Mouse (Mus musculus) splenic B cell, adult 2 months (primary cell): ENCODE results near the gene Sdhaf1.
A peak's percentile ranks its signal among the peaks of the same experiment; 100 is the strongest.

Experiments used
- DNase-seq: peaks from one replicate; pipeline ENCODE4 v3.0.0-alpha.2; 2011; ENCODE audit warnings: low read depth, low spot score
- H3K27me3 ChIP-seq: 2 replicates; pipeline ENCODE4 v1.6.1; 2012; ENCODE audit warnings: mild to moderate bottlenecking, low read length, moderate library complexity, mixed read lengths; ENCODE audit not compliant: control insufficient read depth, poor library complexity, insufficient read depth, severe bottlenecking
- H3K36me3 ChIP-seq: 2 replicates; pipeline ENCODE4 v1.6.1; 2012; ENCODE audit warnings: mild to moderate bottlenecking, low read length, moderate library complexity, mixed read lengths; ENCODE audit not compliant: control insufficient read depth, poor library complexity, insufficient read depth, severe bottlenecking

Sdhaf1 gene

GRCm38 (mm10) chr7:30334563-30334962 is 10.9 kb upstream of the Sdhaf1 start:
- no peak for DNase-seq
- H3K36me3 ChIP-seq = no peaks in the 10 kb centered on the region
- no peaks in the 10 kb centered on the region for H3K27me3 ChIP-seq

DNA sequence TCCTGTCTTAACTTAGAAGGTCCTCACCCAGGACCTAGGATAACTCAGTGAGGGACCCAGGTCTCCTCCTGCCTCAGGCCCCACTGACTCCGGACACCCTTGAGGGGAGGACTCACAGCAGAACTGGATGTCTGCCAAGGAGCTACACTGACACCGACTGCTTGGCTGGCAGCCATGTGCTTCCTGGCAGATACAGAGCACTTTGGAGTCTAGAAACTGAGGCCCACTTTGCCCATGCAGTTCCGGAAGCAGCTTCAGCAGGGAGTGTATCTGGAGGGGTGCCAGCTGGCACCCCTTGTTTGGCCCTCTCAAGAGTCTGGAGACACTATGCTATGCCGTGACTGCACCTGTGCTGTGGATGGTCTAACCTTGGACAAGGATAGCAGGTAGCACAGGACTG is 9.7 kb upstream of the Sdhaf1 start:
- no peak for DNase-seq
- H3K27me3 ChIP-seq = no peaks in the 10 kb centered on the region
- no peaks in the 10 kb centered on the region for H3K36me3 ChIP-seq

- H3K27me3 ChIP-seq = no peaks in the 10 kb centered on the region
- no peak for DNase-seq
These were observed 9.0 kb upstream of the Sdhaf1 start for GRCm38 (mm10) chr7:30332622-30333259.

GRCm38 (mm10) chr7:30331887-30332286 is 8.2 kb upstream of the Sdhaf1 start:
- no peaks in the 10 kb centered on the region for H3K27me3 ChIP-seq
- H3K36me3 ChIP-seq = no peaks in the 10 kb centered on the region
- peak; percentile 93 for DNase-seq

More at GRCm38 (mm10) chr7:30332622-30333259, 9.0 kb upstream of the Sdhaf1 start:
- H3K36me3 ChIP-seq = no peaks in the 10 kb centered on the region

DNA sequence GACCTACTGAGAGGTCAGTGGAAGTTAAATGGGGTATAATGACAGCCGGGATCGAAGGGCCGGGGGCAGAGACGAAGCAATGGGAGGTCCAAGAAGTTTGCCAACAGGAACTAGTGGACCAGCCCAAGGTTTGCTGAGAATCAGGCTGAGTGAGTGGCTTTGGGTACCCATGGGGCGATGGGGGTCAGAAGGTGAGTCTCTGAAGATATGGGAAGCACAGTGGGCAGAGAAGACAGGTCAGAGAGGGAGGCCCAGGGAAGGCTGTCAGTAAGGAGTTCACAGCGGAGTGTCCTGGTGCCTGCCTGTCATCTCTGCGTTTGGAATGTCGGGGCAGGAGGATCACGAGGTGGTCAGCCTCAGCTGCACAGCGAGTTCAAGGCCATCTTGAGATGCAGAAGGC is 4.7 kb upstream of the Sdhaf1 start:
- H3K27me3 ChIP-seq = no peaks in the 10 kb centered on the region
- no peak for DNase-seq
- H3K36me3 ChIP-seq = no peaks in the 10 kb centered on the region

DNA sequence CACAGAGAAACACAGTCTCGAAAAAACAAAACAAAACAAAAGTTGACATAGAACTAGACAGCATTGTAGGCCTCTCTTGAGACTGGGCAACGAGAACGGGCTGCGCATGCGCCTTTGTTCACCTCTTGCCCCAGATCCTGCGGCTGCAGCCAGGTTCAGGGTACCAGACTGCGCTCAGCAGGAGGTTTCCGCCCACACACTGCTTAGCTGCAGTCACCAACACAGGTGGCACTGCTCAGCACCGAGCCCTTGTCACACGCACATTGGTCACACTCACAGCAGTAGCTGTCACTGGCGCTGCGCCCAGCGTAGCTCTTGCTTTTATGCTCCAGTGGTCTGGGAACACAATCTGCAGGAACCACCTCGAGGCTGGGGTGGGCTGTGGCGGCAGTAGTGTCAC is 3.4 kb upstream of the Sdhaf1 start:
- H3K27me3 ChIP-seq = no peaks in the 10 kb centered on the region
- peak; percentile 69 for DNase-seq
- H3K36me3 ChIP-seq = no peaks in the 10 kb centered on the region

GRCm38 (mm10) chr7:30326427-30326826 is 2.7 kb upstream of the Sdhaf1 start:
- Histone ChIP-seq H3K27me3 (no peaks in the 10 kb centered on the region), H3K36me3 (no peaks in the 10 kb centered on the region)
- no peak for DNase-seq

DNA sequence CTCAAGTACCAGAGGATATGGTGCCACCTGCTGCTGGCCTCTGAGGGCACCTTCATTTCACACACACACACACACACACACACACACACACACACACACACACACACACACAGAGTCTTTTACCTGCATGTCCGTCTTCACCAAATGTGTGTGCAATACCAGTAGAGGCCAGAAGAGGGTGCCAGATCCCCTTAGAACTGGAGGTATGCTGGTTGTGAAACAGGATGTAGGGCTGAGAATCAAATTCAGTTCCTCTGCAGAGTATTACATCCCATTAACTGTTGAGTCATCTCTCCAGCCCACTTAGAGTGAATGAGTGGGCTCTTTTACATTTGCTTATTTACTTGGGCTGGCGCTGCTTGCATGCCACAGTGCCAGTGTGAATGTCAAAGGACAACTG is 1.7 kb upstream of the Sdhaf1 start:
- no peaks in the 10 kb centered on the region for H3K36me3 ChIP-seq
- DNase-seq = peak; percentile 88
- H3K27me3 ChIP-seq = no peaks in the 10 kb centered on the region

- no peaks in the 10 kb centered on the region for H3K27me3 ChIP-seq
- no peak for DNase-seq
- no peaks in the 10 kb centered on the region for H3K36me3 ChIP-seq
These were observed 727 bp upstream of the Sdhaf1 start for GRCm38 (mm10) chr7:30324300-30324944.

- Histone ChIP-seq H3K36me3 (no peaks in the 10 kb centered on the region), H3K27me3 (no peaks in the 10 kb centered on the region)
- DNase-seq = peak; percentile 80
These were observed 830 bp downstream of the Sdhaf1 start for GRCm38 (mm10) chr7:30322865-30323264.

DNA sequence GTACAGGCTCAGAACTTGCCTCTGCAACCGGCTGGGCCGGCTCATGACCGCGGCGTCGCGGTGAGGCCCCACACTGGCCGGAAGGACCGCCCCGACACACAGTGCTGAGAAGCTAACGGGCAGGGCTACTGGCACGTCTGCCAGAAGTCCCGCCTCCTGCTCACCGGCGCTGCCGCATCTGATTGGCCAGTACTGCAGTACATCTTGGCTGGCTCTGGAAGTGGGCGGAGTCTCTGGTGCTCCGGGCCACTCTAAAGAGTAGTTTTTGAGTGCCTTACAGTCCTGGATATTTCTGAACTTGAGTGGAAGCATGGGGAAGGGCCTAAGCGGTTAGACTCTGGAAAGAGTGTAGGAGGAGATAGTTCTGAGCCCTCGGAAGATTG is 1.4 kb downstream of the Sdhaf1 start:
- DNase-seq = peak; percentile 98
- no peaks in the 10 kb centered on the region for H3K27me3 ChIP-seq
- no peaks in the 10 kb centered on the region for H3K36me3 ChIP-seq

DNA sequence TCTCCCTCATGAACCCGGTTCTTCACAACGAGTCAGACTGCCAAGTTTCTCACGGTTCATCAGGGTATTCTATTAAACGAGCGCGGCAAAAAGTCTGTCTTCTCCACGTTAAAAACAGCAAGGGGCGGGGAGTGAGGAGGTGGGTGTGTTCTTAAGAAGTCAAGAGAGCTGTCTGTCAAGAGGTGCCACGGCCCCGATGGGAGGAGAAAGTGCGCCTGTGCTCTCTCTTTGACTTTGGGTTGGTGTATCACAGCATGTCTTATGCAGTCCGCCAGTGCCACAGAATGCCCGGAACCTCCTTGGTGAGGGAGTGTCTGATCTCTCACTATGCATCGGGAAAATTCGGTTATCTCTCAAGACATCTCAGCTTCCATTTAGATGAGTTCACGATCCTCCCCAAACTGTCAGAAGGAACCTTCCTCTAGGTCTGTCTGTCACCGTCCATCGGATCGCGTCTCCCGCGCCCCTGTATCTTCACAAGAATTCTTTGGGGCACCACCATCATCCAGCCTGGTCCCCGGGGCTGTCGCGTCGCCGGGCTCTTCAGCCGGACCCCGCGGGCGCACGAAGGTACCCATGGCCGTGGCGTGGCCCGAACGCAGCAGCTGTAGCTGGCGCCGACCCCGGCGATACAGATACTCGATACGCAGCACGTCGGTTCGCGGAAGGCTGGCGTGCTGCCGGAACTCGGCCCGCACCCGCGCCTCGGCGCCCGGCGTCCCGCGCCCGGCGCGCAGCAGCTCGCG is 2.0 kb downstream of the Sdhaf1 start, which contains the start of gene E130208F15Rik:
Gene E130208F15Rik (plus strand): TSS at position 202 of the 746 bp plus-strand sequence.
- Histone ChIP-seq H3K27me3 (no peaks in the 10 kb centered on the region), H3K36me3 (no peaks in the 10 kb centered on the region)
- peak; percentile 81 for DNase-seq

DNA sequence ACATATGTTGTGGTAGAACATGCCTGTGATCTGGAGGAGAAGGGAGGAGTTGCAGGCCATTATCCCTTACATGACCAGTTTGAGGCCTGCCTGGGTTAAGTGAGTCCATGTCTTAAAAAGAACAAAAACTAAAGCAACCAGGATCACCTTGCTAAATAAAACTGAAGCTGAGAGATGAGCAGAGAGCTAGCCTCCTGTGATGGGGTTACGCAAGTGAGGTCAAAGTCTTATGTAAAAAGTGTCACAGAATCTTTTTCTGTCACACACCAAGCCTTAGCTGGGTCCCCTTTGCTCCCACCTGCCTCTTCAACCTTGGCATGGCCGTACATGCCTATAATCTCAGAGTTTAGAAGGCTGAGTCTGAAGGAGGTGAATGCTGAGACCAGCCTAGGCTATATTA is 2.7 kb downstream of the Sdhaf1 start:
- H3K27me3 ChIP-seq = no peaks in the 10 kb centered on the region
- DNase-seq = no peak
- H3K36me3 ChIP-seq = no peaks in the 10 kb centered on the region

GRCm38 (mm10) chr7:30318142-30318541 is 5.6 kb downstream of the Sdhaf1 start:
- Histone ChIP-seq H3K27me3 (no peaks in the 10 kb centered on the region), H3K36me3 (no peaks in the 10 kb centered on the region)
- DNase-seq = no peak
